Mouse (Mus musculus) frontal cortex, postnatal 10 days (tissue): ENCODE results near the gene Gm21671.
"Not testable (repeated sequence)": the region's sequence is repeated elsewhere in the genome, so short reads cannot be mapped to it uniquely, and the experiment has no call there.

Experiments used
- DNase-seq, 2 experiments: peaks; one replicate each; pipeline ENCODE4 v3.0.0; 2022; ENCODE audit warnings: low spot score in 2 of 2, mixed read lengths in 1 of 2

Gene Gm21671

GRCm38 (mm10) chr5:25954317-25954716 lies at the start of gene Gm21671:
TSS of gene Gm21671 (minus strand) at chr5:25954417.
- DNase-seq, result not testable (repeated sequence)

GRCm38 (mm10) chr5:25988550-25988949 lies 34.3 kb upstream of the Gm21671 start, which contains the start of gene Gm21698:
TSS of gene Gm21698 (minus strand) at chr5:25988650.
- not testable (repeated sequence) for DNase-seq

- DNase-seq, result not testable (repeated sequence)
Measured at GRCm38 (mm10) chr5:25972563-25972962, 18.3 kb upstream of the Gm21671 start, which contains the start of gene Gm21680. TSS of gene Gm21680 (minus strand) at chr5:25972663.

GRCm38 (mm10) chr5:25957050-25957449 lies 2.8 kb upstream of the Gm21671 start:
- not testable (repeated sequence) for DNase-seq

GRCm38 (mm10) chr5:25956611-25957010 lies 2.4 kb upstream of the Gm21671 start:
- DNase-seq, result not testable (repeated sequence)

GRCm38 (mm10) chr5:25945391-25945790 lies 8.8 kb downstream of the Gm21671 start:
- not testable (repeated sequence) for DNase-seq

GRCm38 (mm10) chr5:25942281-25942680 lies 11.9 kb downstream of the Gm21671 start, which contains the start of gene Gm21663:
TSS of gene Gm21663 (minus strand) at chr5:25942381.
- not testable (repeated sequence) for DNase-seq
